Mouse (Mus musculus): ENCODE measurements around the gene Kcnd3.

Gene Kcnd3

GRCm38 (mm10) chr3:105719979-105720378, 267.8 kb downstream of the Kcnd3 start:
- no peak for DNase-seq (ENCODE audit: low read depth, low spot score)

- no peak for DNase-seq (ENCODE audit: low read depth, low spot score)
These were observed 268.4 kb downstream of the Kcnd3 start for GRCm38 (mm10) chr3:105720514-105720913.

- peak; percentile 78 for DNase-seq (ENCODE audit: low read depth, low spot score)
These were observed 269.6 kb downstream of the Kcnd3 start for GRCm38 (mm10) chr3:105721681-105722201.

GRCm38 (mm10) chr3:105722510-105722909, 270.4 kb downstream of the Kcnd3 start:
- DNase-seq (ENCODE audit: low read depth, low spot score): no peak
